Mouse (Mus musculus) neural tube, embryonic 14.5 days (tissue): Measurements from ENCODE around the gene Cab39l. TPM values are rescaled to one million over a fixed set of nuclear protein-coding genes. Genes with fewer than 3 reads are reported as not detected.

ENCODE experiments used
- ATAC-seq: fragments of 200-750 bp; cut with Nextera tagmentation; 2 replicates; pipeline ENCODE4 v1.8.0; 2017; ENCODE audit warnings: low read depth, mild to moderate bottlenecking, moderate TSS enrichment, moderate library complexity
- H3K27ac ChIP-seq: fragments of 300-500 bp; sonication (generic); 2 replicates; pipeline ENCODE4 v1.5.1; 2014; ENCODE audit warnings: low read depth, mild to moderate bottlenecking, control low read depth, low read length, moderate library complexity, mixed read lengths
- H3K27me3 ChIP-seq: fragments of 300-500 bp; sonication (generic); 2 replicates; pipeline ENCODE4 v1.6.1; 2014; ENCODE audit warnings: low read length; ENCODE audit not compliant: control insufficient read depth, insufficient read depth
- H3K36me3 ChIP-seq: fragments of 300-500 bp; sonication (generic); 2 replicates; pipeline ENCODE4 v1.6.1; 2014; ENCODE audit warnings: low read length, mixed read lengths; ENCODE audit not compliant: control insufficient read depth, insufficient read depth
- H3K4me1 ChIP-seq: fragments of 300-500 bp; sonication (generic); 2 replicates; pipeline ENCODE4 v1.6.1; 2014; ENCODE audit warnings: low read length; ENCODE audit not compliant: control insufficient read depth, insufficient read depth
- H3K4me2 ChIP-seq: fragments of 300-500 bp; sonication (generic); 2 replicates; pipeline ENCODE4 v1.6.1; 2014; ENCODE audit warnings: mild to moderate bottlenecking, low read depth, low read length, control low read depth
- H3K4me3 ChIP-seq: fragments of 300-500 bp; sonication (generic); 2 replicates; pipeline ENCODE4 v1.5.1; 2014; ENCODE audit warnings: low read depth, low read length, control low read depth, mixed read lengths
- H3K9ac ChIP-seq: fragments of 300-500 bp; sonication (generic); replicated peaks from 2 replicates; pipeline ENCODE4 v1.6.1; 2014; ENCODE audit warnings: low read depth, mild to moderate bottlenecking, control low read depth, low read length, mixed read lengths
- H3K9me3 ChIP-seq: fragments of 300-500 bp; sonication (generic); 2 replicates; pipeline ENCODE4 v1.6.1; 2016; ENCODE audit warnings: low read length; ENCODE audit not compliant: control insufficient read depth
- WGBS: fragments of 180-500 bp; shearing (Covaris S2); extraction: QIAGEN DNeasy Blood & Tissue Kit; methylation state at CpG from one replicate; pipeline ENCODE4 v1.1.7; 2014; 5-methylcytosine and 5-hydroxymethylcytosine counted together
- polyA plus RNA-seq: library from polyadenylated mRNA; unstranded; fragments of >200 nt; fragmentation: Nextera tagmentation; extraction: Ambion mirVana; gene quantifications from 2 replicates; pipeline ENCODE4 v1.2.1, GENCODE M21; 2014

The Cab39l gene
- polyA plus RNA-seq, 1 experiment from 2014 or later, result 20.3 TPM

DNA sequence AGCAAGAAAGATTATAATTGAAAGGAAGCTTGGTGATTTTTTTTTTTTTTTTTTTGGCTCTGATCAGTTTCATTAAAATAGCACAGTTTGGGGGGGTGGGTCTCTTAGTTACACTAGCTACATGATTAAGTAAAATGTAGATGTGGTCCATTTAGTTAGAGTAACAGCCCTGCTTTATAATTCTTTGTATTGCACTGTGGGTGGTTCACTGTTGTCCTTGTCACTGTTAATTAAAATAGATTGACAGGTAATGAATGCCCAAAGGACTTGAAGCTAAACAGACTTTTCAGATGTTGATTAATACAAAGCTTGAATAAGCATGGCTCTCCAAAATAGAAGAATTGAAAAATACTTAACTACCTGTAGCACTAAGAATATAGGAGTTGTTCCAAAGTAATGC, 93.1 kb downstream of the Cab39l start:
- Histone ChIP-seq H3K27me3 (no peaks in the 10 kb centered on the region), H3K27ac (no peak overlapping the region), H3K9ac (no peak overlapping the region), H3K4me3 (no peak overlapping the region), H3K36me3 (no peaks in the 10 kb centered on the region), H3K4me2 (no peak overlapping the region), H3K4me1 (no peaks in the 10 kb centered on the region), H3K9me3 (no peaks in the 10 kb centered on the region)
- ATAC-seq, result no peak

DNA sequence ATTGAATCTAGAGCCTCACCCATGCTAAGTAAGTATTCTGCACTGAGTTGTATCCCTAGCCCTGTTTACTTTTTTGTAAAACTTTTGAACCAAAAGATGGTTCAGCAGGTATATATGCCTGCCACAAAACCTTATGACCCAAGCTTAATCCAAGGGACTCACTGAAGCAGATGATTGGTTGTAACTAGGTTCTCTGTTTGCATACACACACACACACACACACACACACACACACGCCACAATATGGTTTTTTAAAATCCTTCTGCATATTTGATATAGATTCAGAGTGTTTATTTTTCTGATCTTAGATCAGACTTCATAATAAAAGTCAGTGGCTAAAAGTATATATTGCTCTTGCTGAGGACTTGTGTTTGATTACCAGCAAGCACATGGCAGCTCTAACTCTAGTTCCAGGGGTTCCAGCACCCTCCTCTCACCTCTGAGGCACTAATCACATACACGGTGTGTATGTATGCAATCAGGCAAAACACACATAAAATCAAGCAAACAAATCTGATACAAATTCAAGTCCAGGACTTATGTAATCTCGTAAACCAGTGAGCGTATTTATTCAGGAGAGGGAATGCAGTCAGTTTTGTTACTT, 97.2 kb downstream of the Cab39l start:
- no peak overlapping the region for H3K9ac ChIP-seq
- no peaks in the 10 kb centered on the region for H3K36me3 ChIP-seq
- no peaks in the 10 kb centered on the region for H3K27me3 ChIP-seq
- H3K4me2 ChIP-seq, result no peak overlapping the region
- H3K9me3 ChIP-seq, result no peaks in the 10 kb centered on the region
- H3K4me3 ChIP-seq, result no peak overlapping the region
- ATAC-seq, result no peak
- H3K4me1 ChIP-seq, result no peaks in the 10 kb centered on the region
- H3K27ac ChIP-seq, result no peak overlapping the region
- WGBS, result 94% methylated on average over 4 of the region's 4 CpGs

DNA sequence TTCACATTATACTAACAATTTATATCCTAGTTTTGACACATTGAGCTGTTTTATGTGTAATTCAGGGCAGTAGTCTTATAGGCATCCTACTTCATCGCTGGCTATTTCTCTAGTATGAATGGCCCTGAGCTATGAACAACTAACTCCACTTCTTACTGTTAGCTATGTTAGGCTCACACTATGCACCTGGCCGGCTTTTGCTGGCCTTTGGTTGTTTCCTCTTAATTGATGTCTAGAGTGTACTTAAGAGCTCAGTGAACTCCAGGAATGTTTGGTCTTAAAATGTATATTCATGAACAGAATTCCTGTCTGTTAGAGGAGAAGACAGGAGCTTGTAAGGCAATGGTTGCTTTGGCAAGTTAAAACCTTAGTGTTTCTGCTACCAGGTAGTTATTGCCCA, 99.5 kb downstream of the Cab39l start:
- H3K36me3 ChIP-seq, result no peaks in the 10 kb centered on the region
- 94% methylated on average over 2 of the region's 2 CpGs for WGBS
- no peaks in the 10 kb centered on the region for H3K9me3 ChIP-seq
- ATAC-seq, result no peak
- H3K27ac ChIP-seq, result no peak overlapping the region
- H3K4me3 ChIP-seq, result no peak overlapping the region
- H3K9ac ChIP-seq, result no peak overlapping the region
- no peaks in the 10 kb centered on the region for H3K4me1 ChIP-seq
- H3K27me3 ChIP-seq, result no peaks in the 10 kb centered on the region
- H3K4me2 ChIP-seq, result no peak overlapping the region

DNA sequence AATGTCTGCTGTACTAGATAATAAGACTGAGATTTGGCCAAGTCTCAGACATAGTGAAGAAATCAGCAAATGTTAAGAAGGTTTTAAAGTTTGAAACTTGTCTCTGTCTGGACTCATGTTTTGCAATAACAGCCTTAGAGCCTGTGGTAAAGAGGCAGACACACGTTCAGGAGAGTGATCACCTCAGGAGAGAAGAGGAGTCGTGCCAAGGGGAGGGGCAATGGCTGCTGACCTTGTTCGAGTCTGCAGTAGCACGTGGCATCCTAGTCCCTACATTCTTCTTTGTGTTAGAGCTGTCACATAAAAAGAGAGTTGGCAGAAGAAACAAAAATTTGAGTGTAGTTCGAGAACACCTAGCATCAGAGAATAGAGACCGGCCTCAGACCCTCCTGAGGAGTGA, 100.0 kb downstream of the Cab39l start:
- Histone ChIP-seq H3K27ac (no peak overlapping the region), H3K9me3 (no peaks in the 10 kb centered on the region), H3K4me1 (no peaks in the 10 kb centered on the region), H3K9ac (no peak overlapping the region), H3K4me2 (no peak overlapping the region), H3K4me3 (no peak overlapping the region), H3K27me3 (no peaks in the 10 kb centered on the region), H3K36me3 (no peaks in the 10 kb centered on the region)
- ATAC-seq, result no peak
- WGBS, result 85% methylated on average over 6 of the region's 6 CpGs

DNA sequence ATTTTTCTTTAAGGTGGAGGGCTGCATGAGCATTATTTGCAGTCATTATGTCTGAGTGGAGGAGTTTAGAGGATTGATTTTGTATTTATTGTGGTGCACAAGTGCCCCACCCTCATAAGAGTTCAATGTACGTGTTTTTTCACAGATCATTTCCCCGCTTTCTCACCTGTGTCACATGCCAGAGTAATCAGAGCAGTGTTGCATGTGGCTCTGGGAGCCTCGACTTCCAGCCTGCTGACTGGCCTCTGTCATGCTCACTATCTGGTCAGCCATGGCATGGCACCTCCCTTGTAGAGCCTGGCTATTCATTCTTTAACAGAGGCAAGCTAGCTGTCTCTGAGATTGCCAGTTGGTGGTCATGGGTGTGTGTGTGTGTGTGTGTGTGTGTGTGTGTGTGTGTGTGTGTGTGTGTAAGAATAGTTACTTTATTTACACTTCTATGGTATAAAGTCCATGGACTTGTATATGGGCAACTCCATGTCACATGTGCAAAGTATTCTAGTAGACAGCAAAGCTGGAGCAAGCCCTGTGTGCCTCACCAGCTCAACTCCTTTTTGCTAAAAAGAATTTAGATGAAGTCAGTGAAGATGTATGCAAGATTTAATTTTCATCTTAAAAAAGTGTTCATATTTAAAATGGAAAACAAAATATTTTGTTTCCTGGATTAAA, 102.5 kb downstream of the Cab39l start:
- no peak overlapping the region for H3K27ac ChIP-seq
- ATAC-seq, result no peak
- H3K27me3 ChIP-seq, result no peaks in the 10 kb centered on the region
- H3K9ac ChIP-seq, result no peak overlapping the region
- no peak overlapping the region for H3K4me2 ChIP-seq
- H3K36me3 ChIP-seq, result no peaks in the 10 kb centered on the region
- no peak overlapping the region for H3K4me3 ChIP-seq
- H3K4me1 ChIP-seq, result no peaks in the 10 kb centered on the region
- H3K9me3 ChIP-seq, result no peaks in the 10 kb centered on the region
- 86% methylated on average over 3 of the region's 3 CpGs for WGBS

DNA sequence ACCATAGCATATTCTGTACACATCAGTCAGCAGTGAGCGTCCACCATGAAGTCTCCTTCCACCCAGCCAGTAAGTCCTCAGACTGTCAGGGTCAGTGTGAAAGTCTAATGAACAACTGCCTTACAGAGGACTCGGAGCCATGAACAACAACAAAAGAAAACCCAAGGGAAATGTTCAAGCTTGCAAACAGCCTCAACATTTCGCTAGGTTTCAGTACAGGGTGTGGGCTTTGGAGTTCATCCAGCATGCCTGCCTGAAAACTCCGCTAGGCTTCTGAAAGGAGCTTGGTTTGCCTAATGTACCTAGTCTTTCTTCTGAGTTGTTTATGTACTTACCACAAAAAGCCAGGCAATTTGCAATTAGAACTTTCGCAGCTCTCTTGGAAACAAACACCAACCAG, 103.2 kb downstream of the Cab39l start:
- WGBS, result 59% methylated on average over 5 of the region's 5 CpGs

DNA sequence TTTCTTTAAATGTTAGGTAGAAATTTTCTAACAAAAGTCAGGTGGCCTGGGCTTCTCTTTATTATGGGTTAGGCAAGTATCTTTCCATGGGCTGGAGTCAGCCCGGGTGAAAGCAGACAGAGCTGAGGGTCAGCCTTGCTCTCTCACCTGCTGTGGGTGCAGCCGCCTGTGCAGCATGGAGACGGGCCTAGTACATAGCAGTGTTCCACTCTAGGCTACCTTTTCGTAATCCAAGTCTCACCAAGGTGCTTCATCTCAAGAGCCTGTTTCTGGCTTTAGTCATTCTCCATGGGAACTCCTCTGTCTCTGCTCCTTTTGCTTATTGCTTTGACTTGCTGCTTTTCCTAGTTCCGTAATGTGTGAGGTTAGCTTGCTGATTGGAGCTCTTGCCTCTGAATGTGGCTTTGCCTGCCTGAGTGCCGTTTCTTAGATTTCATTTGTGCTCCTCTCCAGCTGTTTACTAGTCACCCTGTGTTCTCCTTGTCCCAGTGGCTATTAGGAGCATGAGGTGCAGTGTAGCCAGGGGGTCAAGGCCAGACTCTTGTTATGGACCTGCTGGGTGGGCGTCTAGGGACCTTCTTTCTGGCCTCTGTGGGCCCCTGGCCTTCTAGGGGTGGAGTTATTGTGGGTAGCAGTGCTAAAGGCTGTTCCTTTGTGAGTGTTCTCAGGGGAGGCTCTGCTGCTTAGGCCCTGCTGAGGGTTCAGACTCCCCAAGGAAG, 105.5 kb downstream of the Cab39l start:
- H3K27ac ChIP-seq, result no peak overlapping the region
- H3K4me1 ChIP-seq, result no peaks in the 10 kb centered on the region
- no peaks in the 10 kb centered on the region for H3K27me3 ChIP-seq
- WGBS, result 83% methylated on average over 7 of the region's 7 CpGs
- H3K9me3 ChIP-seq, result no peaks in the 10 kb centered on the region
- no peak overlapping the region for H3K9ac ChIP-seq
- H3K4me3 ChIP-seq, result no peak overlapping the region
- no peak overlapping the region for H3K4me2 ChIP-seq
- no peak for ATAC-seq
- H3K36me3 ChIP-seq, result no peaks in the 10 kb centered on the region

More for the DNA sequence above, 103.2 kb downstream of the Cab39l start:
- H3K9ac ChIP-seq, result no peak overlapping the region
- no peaks in the 10 kb centered on the region for H3K27me3 ChIP-seq
- H3K4me2 ChIP-seq, result no peak overlapping the region
- H3K9me3 ChIP-seq, result no peaks in the 10 kb centered on the region
- H3K36me3 ChIP-seq, result no peaks in the 10 kb centered on the region
- H3K27ac ChIP-seq, result no peak overlapping the region
- ATAC-seq, result no peak
- no peak overlapping the region for H3K4me3 ChIP-seq
- no peaks in the 10 kb centered on the region for H3K4me1 ChIP-seq

DNA sequence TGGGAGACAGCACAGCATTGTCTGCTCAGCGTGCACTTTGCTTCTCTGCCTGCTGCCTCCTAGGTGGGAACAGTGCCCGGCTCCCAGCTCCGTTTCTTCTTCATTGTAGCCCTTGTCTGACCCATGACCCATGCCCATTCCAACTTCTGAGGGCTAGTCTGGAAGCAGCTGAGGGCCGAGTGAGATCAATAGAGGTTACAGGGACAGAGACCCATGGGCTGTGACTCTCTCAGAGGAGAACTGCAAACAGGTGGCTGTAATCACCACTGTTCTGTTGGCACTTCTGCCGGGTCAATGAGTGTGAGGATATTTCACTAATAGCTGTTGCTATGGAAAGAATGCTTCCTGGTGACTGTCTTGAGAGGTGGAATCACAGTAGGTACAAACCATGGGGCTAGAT, 106.8 kb downstream of the Cab39l start:
- no peaks in the 10 kb centered on the region for H3K4me1 ChIP-seq
- H3K9ac ChIP-seq, result no peak overlapping the region
- no peak overlapping the region for H3K4me2 ChIP-seq
- H3K4me3 ChIP-seq, result no peak overlapping the region
- H3K36me3 ChIP-seq, result no peaks in the 10 kb centered on the region
- no peaks in the 10 kb centered on the region for H3K27me3 ChIP-seq
- WGBS, result 59% methylated on average over 5 of the region's 5 CpGs
- H3K9me3 ChIP-seq, result no peaks in the 10 kb centered on the region
- ATAC-seq, result no peak
- no peak overlapping the region for H3K27ac ChIP-seq

DNA sequence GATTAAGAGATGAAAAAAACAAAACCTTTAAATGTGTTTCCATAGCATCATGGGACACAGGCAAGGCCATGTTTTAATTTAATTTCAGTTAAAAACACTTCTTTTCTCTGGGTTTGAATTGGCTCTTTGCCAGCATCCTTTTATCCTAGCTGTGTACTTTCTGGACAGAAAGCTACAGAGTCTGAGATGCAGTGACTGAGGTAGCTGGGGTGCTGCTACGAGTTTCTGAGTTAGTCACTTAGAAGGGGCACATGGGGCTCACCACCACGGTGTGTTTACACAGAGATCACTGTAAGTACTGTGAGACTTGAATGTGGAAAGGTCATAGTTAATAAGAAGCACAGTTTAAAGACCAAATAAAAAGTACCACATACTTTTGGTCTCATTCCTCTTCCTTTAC, 107.8 kb downstream of the Cab39l start:
- Histone ChIP-seq H3K27ac (no peak overlapping the region), H3K36me3 (no peaks in the 10 kb centered on the region), H3K27me3 (no peaks in the 10 kb centered on the region), H3K9ac (no peak overlapping the region), H3K4me3 (no peak overlapping the region), H3K4me1 (no peaks in the 10 kb centered on the region), H3K9me3 (no peaks in the 10 kb centered on the region), H3K4me2 (no peak overlapping the region)
- ATAC-seq, result no peak
- 67% methylated on average over 2 of the region's 2 CpGs for WGBS
